Mouse (Mus musculus) myocyte (in vitro differentiated cells): ENCODE results near the gene Gm20538. TPM values are rescaled to one million over a fixed set of nuclear protein-coding genes. Genes with fewer than 3 reads are reported as not detected.

Experiments used
- H3K27me3 ChIP-seq: one replicate; pipeline ENCODE4 v1.6.1; 2011; ENCODE audit not compliant: control insufficient read depth, insufficient read depth, insufficient read length
- H3K36me3 ChIP-seq: one replicate; pipeline ENCODE4 v1.6.1; 2011; ENCODE audit not compliant: control insufficient read depth, insufficient read depth
- H3K4me2 ChIP-seq: one replicate; pipeline ENCODE4 v1.6.1; 2011; ENCODE audit warnings: low read depth, control low read depth
- H3K4me3 ChIP-seq: one replicate; pipeline ENCODE4 v1.5.1; 2011; ENCODE audit warnings: mild to moderate bottlenecking, control low read depth, moderate library complexity
- H3K79me2 ChIP-seq: one replicate; pipeline ENCODE4 v1.6.1; 2011; ENCODE audit not compliant: control insufficient read depth, insufficient read depth
- H3ac ChIP-seq: one replicate; pipeline ENCODE4 v1.6.1; 2011; ENCODE audit not compliant: control insufficient read depth, insufficient read length
- CEBPB ChIP-seq: IDR thresholded peaks from 2 replicates; pipeline ENCODE4 v1.6.1; 2011; ENCODE audit warnings: mild to moderate bottlenecking, moderate library complexity; ENCODE audit not compliant: poor library complexity, insufficient read depth, severe bottlenecking
- E2F4 ChIP-seq: IDR thresholded peaks from one replicate; pipeline ENCODE4 v1.6.1; 2011; ENCODE audit warnings: mild to moderate bottlenecking, control low read depth, moderate library complexity; ENCODE audit not compliant: insufficient read depth
- MAX ChIP-seq: IDR thresholded peaks from one replicate; pipeline ENCODE4 v1.6.1; 2011; ENCODE audit warnings: low read depth, mild to moderate bottlenecking, control low read depth
- MYOD1 ChIP-seq, 3 experiments: IDR thresholded peaks; one replicate each; pipeline ENCODE4 v1.6.1; 2011; ENCODE audit warnings: control low read depth in 2 of 3, low read depth in 2 of 3, mild to moderate bottlenecking in 2 of 3, moderate library complexity in 1 of 3; ENCODE audit not compliant: insufficient read length in 2 of 3, control insufficient read depth in 1 of 3
- MYOG ChIP-seq, 3 experiments: IDR thresholded peaks; one replicate each; pipeline ENCODE4 v1.6.1; 2011; ENCODE audit warnings: control low read depth in 2 of 3, low read depth in 2 of 3, mild to moderate bottlenecking in 2 of 3; ENCODE audit not compliant: insufficient read length in 2 of 3, control insufficient read depth in 1 of 3, insufficient read depth in 1 of 3
- POLR2A ChIP-seq: IDR thresholded peaks from one replicate; pipeline ENCODE4 v1.6.1; 2011; ENCODE audit warnings: low read depth, mild to moderate bottlenecking, control low read depth, moderate library complexity; ENCODE audit not compliant: insufficient read length
- POLR2AphosphoS2 ChIP-seq: IDR thresholded peaks from one replicate; pipeline ENCODE4 v1.6.1; 2011; ENCODE audit warnings: low read depth, control low read depth; ENCODE audit not compliant: insufficient read length
- REST ChIP-seq: IDR thresholded peaks from one replicate; pipeline ENCODE4 v1.6.1; 2011; ENCODE audit warnings: mild to moderate bottlenecking, control low read depth, moderate library complexity; ENCODE audit not compliant: insufficient read depth, insufficient read length
- SRF ChIP-seq: IDR thresholded peaks from one replicate; pipeline ENCODE4 v1.6.1; 2011; ENCODE audit warnings: low read depth; ENCODE audit not compliant: control insufficient read depth, insufficient read length
- TCF12 ChIP-seq: IDR thresholded peaks from one replicate; pipeline ENCODE4 v1.6.1; 2011; ENCODE audit warnings: mild to moderate bottlenecking, control low read depth; ENCODE audit not compliant: poor library complexity, insufficient read depth, severe bottlenecking
- TCF3 ChIP-seq: IDR thresholded peaks from one replicate; pipeline ENCODE4 v1.6.1; 2011; ENCODE audit warnings: low read depth, control low read depth; ENCODE audit not compliant: insufficient read length
- USF1 ChIP-seq: IDR thresholded peaks from one replicate; pipeline ENCODE4 v1.6.1; 2011; ENCODE audit warnings: low read depth, mild to moderate bottlenecking, control low read depth, moderate library complexity
- polyA plus RNA-seq: library from polyadenylated mRNA; unstranded; fragments of >200 nt; fragmentation: generic; extraction: Trizol; gene quantifications from one replicate; pipeline ENCODE4 v1.2.1, GENCODE M21; 2012; ENCODE audit warnings: missing spikeins

Gene Gm20538
- polyA plus RNA-seq, 1 experiment, result not detected

GRCm38 (mm10) chr19:44588036-44588435, 35.4 kb upstream of the Gm20538 start:
- no peaks in the 10 kb centered on the region for H3K36me3 ChIP-seq
- TF ChIP-seq MYOD1 (IDR thresholded peaks at IDR 0.05; ENCODE audit: control insufficient read depth in 1 of 3, insufficient read length in 2 of 3, low read depth in 2 of 3) (no peak), USF1 (no peak), POLR2A (no peak), POLR2AphosphoS2 (no peak), E2F4 (no peak), TCF12 (no peak), TCF3 (no peak), MYOG (IDR thresholded peaks at IDR 0.05; ENCODE audit: control insufficient read depth in 1 of 3, insufficient read depth in 1 of 3, insufficient read length in 2 of 3, low read depth in 2 of 3) (no peak), REST (no peak), MAX (no peak), SRF (no peak), CEBPB (no peak)
- H3K27me3 ChIP-seq, result peaks cover 46% of the 10 kb centered on the region
- no peak overlapping the region for H3ac ChIP-seq
- no peaks in the 10 kb centered on the region for H3K79me2 ChIP-seq
- H3K4me3 ChIP-seq, result no peak overlapping the region
- no peak overlapping the region for H3K4me2 ChIP-seq

- no peak overlapping the region for H3ac ChIP-seq
- peaks cover 16% of the 10 kb centered on the region for H3K27me3 ChIP-seq
- no peaks in the 10 kb centered on the region for H3K36me3 ChIP-seq
- TF ChIP-seq USF1 (no peak), TCF3 (no peak), POLR2AphosphoS2 (peak; percentile 45), MYOG (IDR thresholded peaks at IDR 0.05; ENCODE audit: control insufficient read depth in 1 of 3, insufficient read depth in 1 of 3, insufficient read length in 2 of 3, low read depth in 2 of 3) (peak in 1 of 3 experiments; percentile 4)
- H3K4me2 ChIP-seq, result no peak overlapping the region
- no peak overlapping the region for H3K4me3 ChIP-seq
- no peaks in the 10 kb centered on the region for H3K79me2 ChIP-seq
Measured at GRCm38 (mm10) chr19:44582638-44583309, 30.1 kb upstream of the Gm20538 start.

GRCm38 (mm10) chr19:44582103-44582502, 29.5 kb upstream of the Gm20538 start:
- peaks cover 16% of the 10 kb centered on the region for H3K27me3 ChIP-seq
- no peak overlapping the region for H3ac ChIP-seq
- H3K4me2 ChIP-seq, result no peak overlapping the region
- H3K36me3 ChIP-seq, result no peaks in the 10 kb centered on the region
- no peak for TF ChIP-seq REST
- no peak for TF ChIP-seq MYOG (IDR thresholded peaks at IDR 0.05; ENCODE audit: control insufficient read depth in 1 of 3, insufficient read depth in 1 of 3, insufficient read length in 2 of 3, low read depth in 2 of 3)
- no peak for TF ChIP-seq CEBPB
- no peak for TF ChIP-seq TCF3
- no peak for TF ChIP-seq USF1
- no peak for TF ChIP-seq MAX
- TF ChIP-seq POLR2AphosphoS2, result no peak
- no peak for TF ChIP-seq TCF12
- no peak for TF ChIP-seq E2F4
- TF ChIP-seq POLR2A, result no peak
- no peak for TF ChIP-seq SRF
- no peak for TF ChIP-seq MYOD1 (IDR thresholded peaks at IDR 0.05; ENCODE audit: control insufficient read depth in 1 of 3, insufficient read length in 2 of 3, low read depth in 2 of 3)
- no peak overlapping the region for H3K4me3 ChIP-seq
- H3K79me2 ChIP-seq, result no peaks in the 10 kb centered on the region

- H3K4me3 ChIP-seq, result no peak overlapping the region
- H3K36me3 ChIP-seq, result no peaks in the 10 kb centered on the region
- no peak overlapping the region for H3ac ChIP-seq
- H3K4me2 ChIP-seq, result no peak overlapping the region
- no peaks in the 10 kb centered on the region for H3K27me3 ChIP-seq
- TF ChIP-seq USF1, result no peak
- no peak for TF ChIP-seq CEBPB
- no peak for TF ChIP-seq POLR2A
- no peak for TF ChIP-seq REST
- no peak for TF ChIP-seq POLR2AphosphoS2
- TF ChIP-seq MYOD1 (IDR thresholded peaks at IDR 0.05; ENCODE audit: control insufficient read depth in 1 of 3, insufficient read length in 2 of 3, low read depth in 2 of 3), result no peak
- TF ChIP-seq SRF, result no peak
- TF ChIP-seq TCF12, result no peak
- no peak for TF ChIP-seq MAX
- TF ChIP-seq E2F4, result no peak
- no peak for TF ChIP-seq TCF3
- no peak for TF ChIP-seq MYOG (IDR thresholded peaks at IDR 0.05; ENCODE audit: control insufficient read depth in 1 of 3, insufficient read depth in 1 of 3, insufficient read length in 2 of 3, low read depth in 2 of 3)
- H3K79me2 ChIP-seq, result no peaks in the 10 kb centered on the region
Measured at GRCm38 (mm10) chr19:44578038-44578437, 25.4 kb upstream of the Gm20538 start.

- TF ChIP-seq POLR2AphosphoS2 (no peak), MYOG (IDR thresholded peaks at IDR 0.05; ENCODE audit: control insufficient read depth in 1 of 3, insufficient read depth in 1 of 3, insufficient read length in 2 of 3, low read depth in 2 of 3) (peak; percentile 18 to 85 (median 43)), MYOD1 (IDR thresholded peaks at IDR 0.05; ENCODE audit: control insufficient read depth in 1 of 3, insufficient read length in 2 of 3, low read depth in 2 of 3) (peak in 2 of 3 experiments; percentile 73 to 94)
- peaks cover 3% of the 10 kb centered on the region for H3K36me3 ChIP-seq
Measured at GRCm38 (mm10) chr19:44576275-44576674, 23.6 kb upstream of the Gm20538 start.

More at GRCm38 (mm10) chr19:44576275-44576674, 23.6 kb upstream of the Gm20538 start:
- Histone ChIP-seq H3ac (no peak overlapping the region), H3K4me2 (no peak overlapping the region), H3K27me3 (no peaks in the 10 kb centered on the region), H3K4me3 (no peak overlapping the region), H3K79me2 (no peaks in the 10 kb centered on the region)
